Mouse (Mus musculus): ENCODE data around the gene Ogfod3.
A peak's percentile ranks its signal among the peaks of the same experiment; 100 is the strongest.

DNA sequence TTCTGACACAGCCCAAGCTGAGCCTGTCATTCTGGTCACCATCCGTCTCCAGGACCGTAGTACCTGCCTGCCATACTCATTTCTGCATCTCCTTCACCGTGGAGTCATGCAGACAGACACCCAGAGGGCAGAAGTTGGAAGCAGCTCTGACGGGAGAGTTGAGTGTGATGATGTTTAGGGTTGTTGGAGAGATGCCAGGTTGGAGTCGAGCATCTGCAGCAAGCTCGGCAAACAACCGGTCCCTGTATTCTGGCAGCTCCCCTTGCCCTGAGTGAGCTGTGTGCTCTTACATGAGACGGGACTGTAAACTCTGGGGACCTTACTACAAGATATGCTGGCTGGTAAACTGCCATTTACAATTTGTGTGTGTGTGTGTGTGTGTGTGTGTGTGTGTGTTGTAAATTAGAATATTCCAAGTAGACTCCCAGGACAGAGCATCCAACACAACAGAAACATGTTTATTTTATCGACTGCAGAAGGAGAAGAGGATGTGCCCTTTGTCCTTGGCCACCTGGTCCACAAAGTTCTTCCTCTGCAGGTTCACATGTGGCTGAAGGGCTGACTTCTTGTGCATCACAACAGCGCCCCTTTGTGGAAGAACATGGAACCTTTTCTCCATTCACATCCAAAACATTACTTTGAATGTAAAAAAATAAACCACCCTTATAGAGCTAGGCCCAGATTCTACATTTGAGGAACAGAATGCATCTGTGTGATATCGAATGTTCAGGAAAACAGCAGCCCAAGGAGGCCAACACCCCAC, 2.9 kb downstream of the Ogfod3 start:
- no peak for TF ChIP-seq POLR2A (IDR thresholded peaks at IDR 0.05; ENCODE audit: borderline replicate concordance, control insufficient read depth, low read depth, low read length)
- peak; percentile 34; the same call in 1 of the 2 replicates for TF ChIP-seq CTCF (IDR thresholded peaks at IDR 0.05; ENCODE audit: control insufficient read depth, insufficient read depth, low read length)
